In genomic region chr8:12467386-12468326, GRCm38 (mm10) we compare ENCODE assay signal across 15 mouse cellular contexts.
A peak's percentile ranks its signal among the peaks of the same experiment; 100 is the strongest.
DNase-seq lines count a peak whose midpoint lies in the region; ATAC-seq lines count a peak whose summit lies in the region.
"Had no signal": no experiment of that assay in that cellular context is flagged by ENCODE, and none has a peak within 500 bp of the region (broad histone marks: within the 10 kb centered on the region; RNA-seq: fewer than 3 reads in every experiment).

No protein-coding gene starts in this region.

- peaks cover 85% of the 10 kb centered on the region for H3K27me3 ChIP-seq in kidney, embryonic 15.5 days
- H3K27me3 ChIP-seq in limb, embryonic 13.5 days: peaks cover 88% of the 10 kb centered on the region

- H3K9ac ChIP-seq in kidney, embryonic 15.5 days: no peak overlapping the region
- no peak overlapping the region for H3K9ac ChIP-seq in limb, embryonic 13.5 days
- H3K9ac ChIP-seq: forebrain, embryonic 12.5 days; heart, embryonic 12.5 days had no signal

- H3K36me3 ChIP-seq in kidney, embryonic 15.5 days: no peaks in the 10 kb centered on the region
- no peaks in the 10 kb centered on the region for H3K36me3 ChIP-seq in limb, embryonic 13.5 days
- H3K36me3 ChIP-seq: forebrain, embryonic 12.5 days; heart, embryonic 12.5 days had no signal

- H3K27ac ChIP-seq in kidney, embryonic 15.5 days: no peak overlapping the region
- no peak overlapping the region for H3K27ac ChIP-seq in limb, embryonic 13.5 days
- H3K27ac ChIP-seq: forebrain, embryonic 12.5 days had no signal

- ATAC-seq in kidney, embryonic 15.5 days (replicated peaks; ENCODE audit: low FRiP score): no peak
- peak; percentile 57; the same call in 1 of the 2 replicates for ATAC-seq in limb, embryonic 13.5 days (ENCODE audit: low FRiP score, low read depth)
- ATAC-seq: activated CD4-positive, CD25-positive, alpha-beta regulatory T cell, adult 4 months had no signal

- H3K4me2 ChIP-seq in kidney, embryonic 15.5 days: no peak overlapping the region
- H3K4me2 ChIP-seq in limb, embryonic 13.5 days (replicated peaks): peak overlapping the region; percentile 30
- H3K4me2 ChIP-seq: forebrain, embryonic 12.5 days; heart, embryonic 12.5 days had no signal

- DNase-seq in kidney, postnatal 25 days: peak; percentile 10 to 36
- peak; percentile 29 for DNase-seq in Muller cell, postnatal 12 days (ENCODE audit: inconsistent ontology term)
- DNase-seq in embryo, embryonic 10.5 days (ENCODE audit: low spot score): peak; percentile 47
- DNase-seq in cerebellum, postnatal 36 days: no peak
- no peak for DNase-seq in urinary bladder, postnatal 10 days (ENCODE audit: low spot score)
- DNase-seq in layer of hippocampus, adult 9-10 months (ENCODE audit: low spot score): no peak
- DNase-seq: cerebellum, postnatal 25 days; gastrocnemius, postnatal 14 days; kidney, adult 9 months; lung, postnatal 10 days had no signal

- WGBS in kidney, embryonic 15.5 days: 71% methylated on average over 36 of the region's 36 CpGs
- 58% methylated on average over 36 of the region's 36 CpGs for WGBS in limb, embryonic 13.5 days

- no peaks in the 10 kb centered on the region for H3K9me3 ChIP-seq in kidney, embryonic 15.5 days (replicated peaks)
- H3K9me3 ChIP-seq in limb, embryonic 13.5 days: no peaks in the 10 kb centered on the region
- H3K9me3 ChIP-seq: forebrain, embryonic 12.5 days; heart, embryonic 12.5 days had no signal

- no peak overlapping the region for H3K4me3 ChIP-seq in kidney, embryonic 15.5 days (replicated peaks)
- H3K4me3 ChIP-seq in limb, embryonic 13.5 days: no peak overlapping the region
- H3K4me3 ChIP-seq: forebrain, embryonic 12.5 days; heart, embryonic 12.5 days had no signal

- 0 out of 2 replicates have a peak, but pooled peaks cover 8% of the 10 kb centered on the region for H3K4me1 ChIP-seq in kidney, embryonic 15.5 days
- peaks cover 14% of the 10 kb centered on the region for H3K4me1 ChIP-seq in limb, embryonic 13.5 days
- H3K4me1 ChIP-seq: heart, embryonic 12.5 days had no signal

Comparison
In these comparisons a context has a peak if more than half of its experiments do, and no peak if none do; other contexts are left out.
1. DNase-seq: peak in kidney, postnatal 25 days (2 of 2), Muller cell, postnatal 12 days (single experiment) and embryo, embryonic 10.5 days (single experiment); none in cerebellum, postnatal 36 days (0 of 2), urinary bladder, postnatal 10 days (single experiment) and layer of hippocampus, adult 9-10 months (single experiment).